Mouse (Mus musculus): ENCODE measurements at regions not wholly inside any gene's neighbourhood (a gene's known extent, or its start where the extent isn't known, plus 50 kb on each side); places are given as distances from the start of the nearest gene placed in this dataset.

GRCm38 (mm10) chr14:81193689-81194088 is 1209.8 kb downstream of the Olfm4 start:
- no peak for DNase-seq (ENCODE audit: low spot score in 2 of 2)

- peak; percentile 2 to 6 for DNase-seq (ENCODE audit: low spot score in 2 of 2)
Measured at GRCm38 (mm10) chr14:81195657-81196353, 1211.9 kb downstream of the Olfm4 start.

Measured in frontal cortex, postnatal 36 days (tissue).